In the genomic region with DNA sequence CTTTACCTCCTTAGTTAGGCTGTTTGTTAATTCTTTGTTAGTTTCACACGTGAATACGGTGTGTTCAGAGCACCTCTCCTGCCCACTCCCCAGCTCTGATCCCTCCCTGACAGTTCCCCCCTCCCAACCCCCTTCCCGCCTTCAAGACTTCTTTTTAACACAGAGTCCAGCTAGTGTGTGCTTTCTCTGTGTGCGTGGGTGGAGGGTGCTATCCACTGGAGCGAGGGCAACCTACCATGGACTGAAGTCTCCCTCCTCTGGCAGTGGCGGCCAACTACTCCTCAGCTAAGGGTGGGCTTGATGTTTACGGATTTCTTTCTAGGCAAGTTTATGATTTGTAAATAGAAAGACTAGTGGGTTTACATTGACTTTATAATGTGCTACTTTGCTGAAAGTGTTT, we compare ENCODE assay signal across 11 mouse cellular contexts. TPM values are rescaled to one million over a fixed set of nuclear protein-coding genes. Genes with fewer than 3 reads are reported as not detected.
A peak's percentile ranks its signal among the peaks of the same experiment; 100 is the strongest.
DNase-seq lines count a peak whose midpoint lies in the region; ATAC-seq and TF ChIP-seq lines count a peak whose summit lies in the region.
"Had no signal": no experiment of that assay in that cellular context is flagged by ENCODE, and none has a peak within 500 bp of the region (broad histone marks: within the 10 kb centered on the region; RNA-seq: fewer than 3 reads in every experiment).

No protein-coding gene starts in this region.

- peak; percentile 66 for DNase-seq in kidney, postnatal 0 days (ENCODE audit: low spot score)
- no peak for DNase-seq in kidney, postnatal 10 days
- DNase-seq in CD4-positive helper T cell, adult 2 months (ENCODE audit: low read depth, low spot score): peak; percentile 72
- DNase-seq in splenic B cell, adult 2 months (ENCODE audit: low read depth, low spot score): peak; percentile 68
- DNase-seq in right cerebral cortex, adult 2 months (ENCODE audit: low spot score in 2 of 2): no peak
- no peak for DNase-seq in layer of hippocampus, adult 9-11 months
- no peak for DNase-seq in cerebellum, adult 8-10 months
- DNase-seq: cerebellum, adult 11-12 months had no signal

- no peak overlapping the region for H3K27ac ChIP-seq in kidney, postnatal 0 days
- H3K27ac ChIP-seq: embryonic facial prominence, embryonic 12.5 days; macrophage had no signal

- no peak overlapping the region for H3K4me2 ChIP-seq in kidney, postnatal 0 days (ENCODE audit: low read length)
- H3K4me2 ChIP-seq: embryonic facial prominence, embryonic 12.5 days had no signal

- peaks cover 18% of the 10 kb centered on the region for H3K36me3 ChIP-seq in kidney, postnatal 0 days (ENCODE audit: insufficient read depth, low read length)
- H3K36me3 ChIP-seq in splenic B cell, adult 2 months (ENCODE audit: control insufficient read depth, insufficient read depth, low read length, poor library complexity, severe bottlenecking): 0 out of 2 replicates have a peak, but pooled peaks cover 3% of the 10 kb centered on the region

- 0 out of 2 replicates have a peak, but pooled peaks have one; percentile 54 for ATAC-seq in kidney, postnatal 0 days (replicated peaks; ENCODE audit: low FRiP score, low read depth)
- peak; percentile 64 for ATAC-seq in common myeloid progenitor, adult 5-6 weeks (replicated peaks; ENCODE audit: low read depth, poor library complexity, severe bottlenecking)

- WGBS in kidney, postnatal 0 days: 53% methylated on average over 7 of the region's 7 CpGs

- peak; percentile 63 for TF ChIP-seq CTCF in kidney, postnatal 0 days (IDR thresholded peaks at IDR 0.05; ENCODE audit: low read depth)

- no peak overlapping the region for H3K4me3 ChIP-seq in kidney, postnatal 0 days (replicated peaks; ENCODE audit: low read depth, low read length)
- H3K4me3 ChIP-seq: embryonic facial prominence, embryonic 12.5 days had no signal

- H3K9ac ChIP-seq in kidney, postnatal 0 days (ENCODE audit: low read depth, low read length): no peak overlapping the region
- H3K9ac ChIP-seq: embryonic facial prominence, embryonic 12.5 days had no signal

- H3K4me1 ChIP-seq in kidney, postnatal 0 days (replicated peaks; ENCODE audit: insufficient read depth, low read length): no peaks in the 10 kb centered on the region
- H3K4me1 ChIP-seq: embryonic facial prominence, embryonic 12.5 days had no signal

- H3K27me3 ChIP-seq in kidney, postnatal 0 days (ENCODE audit: insufficient read depth, low read length): no peaks in the 10 kb centered on the region
- H3K27me3 ChIP-seq in splenic B cell, adult 2 months (ENCODE audit: control insufficient read depth, insufficient read depth, low read length, poor library complexity, severe bottlenecking): no peaks in the 10 kb centered on the region
- H3K27me3 ChIP-seq: embryonic facial prominence, embryonic 12.5 days had no signal

- H3K9me3 ChIP-seq in kidney, postnatal 0 days (replicated peaks; ENCODE audit: low read length): no peaks in the 10 kb centered on the region
- H3K9me3 ChIP-seq: embryonic facial prominence, embryonic 12.5 days had no signal

RNA-seq across cellular contexts. Expression of a gene that starts 8.6 kb away (rescaled TPM):
- polyA plus RNA-seq in kidney, postnatal 0 days (2015; fragmentation: Nextera tagmentation; extraction: Ambion mirVana): 45.2 and 45.6 TPM in 2 replicates
- total RNA-seq in common myeloid progenitor, adult 5-6 weeks (2017): 22.2 and 28.6 TPM in 2 replicates

RNA-seq across cellular contexts. Expression of a gene that starts 8.6 kb away (rescaled TPM):
- polyA plus RNA-seq in kidney, postnatal 0 days (2015; fragmentation: Nextera tagmentation; extraction: Ambion mirVana): 129 and 140 TPM in 2 replicates
- total RNA-seq in common myeloid progenitor, adult 5-6 weeks (2017): 52.3 and 61.7 TPM in 2 replicates

RNA-seq across cellular contexts. Expression of a gene that starts 29.0 kb away (rescaled TPM):
- 31.2 and 33.6 TPM in 2 replicates for polyA plus RNA-seq in kidney, postnatal 0 days (2015; fragmentation: Nextera tagmentation; extraction: Ambion mirVana)
- total RNA-seq in common myeloid progenitor, adult 5-6 weeks (2017): 52.7 and 64.7 TPM in 2 replicates

RNA-seq across cellular contexts. Expression of a gene that starts 57.2 kb away (rescaled TPM):
- 13.9 and 15.3 TPM in 2 replicates for polyA plus RNA-seq in kidney, postnatal 0 days (2015; fragmentation: Nextera tagmentation; extraction: Ambion mirVana)
- 84.7 and 98.7 TPM in 2 replicates for total RNA-seq in common myeloid progenitor, adult 5-6 weeks (2017)

Comparison
In these comparisons a context has a peak if more than half of its experiments do, and no peak if none do; other contexts are left out.
1. DNase-seq: peak in kidney, postnatal 0 days (single experiment), CD4-positive helper T cell, adult 2 months (single experiment) and splenic B cell, adult 2 months (single experiment); none in kidney, postnatal 10 days (single experiment), right cerebral cortex, adult 2 months (0 of 2), layer of hippocampus, adult 9-11 months (single experiment) and cerebellum, adult 8-10 months (single experiment).